20 mouse cellular contexts compared by ENCODE assay signal in the genomic region with DNA sequence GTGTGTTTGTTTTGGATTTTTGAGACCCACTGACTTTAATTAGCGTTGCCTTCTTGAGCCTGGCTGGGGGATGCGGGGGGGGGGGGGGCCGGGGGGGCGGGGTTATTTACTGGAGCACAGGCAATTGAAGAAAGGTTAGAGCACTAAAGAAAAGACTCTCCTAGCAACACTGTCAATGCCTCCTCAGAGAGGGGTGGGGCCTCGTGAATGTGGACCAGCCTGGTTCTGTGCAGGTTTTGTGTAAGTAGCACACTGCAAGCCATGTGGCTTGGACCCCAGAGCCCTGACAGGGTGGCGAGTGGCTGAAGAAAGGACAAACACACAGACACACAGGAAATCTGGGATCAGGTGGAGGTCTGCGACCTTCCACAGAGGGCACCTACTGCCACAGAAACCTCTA.
A peak's percentile ranks its signal among the peaks of the same experiment; 100 is the strongest.
DNase-seq lines count a peak whose midpoint lies in the region; ATAC-seq lines count a peak whose summit lies in the region.
"Had no signal": no experiment of that assay in that cellular context is flagged by ENCODE, and none has a peak within 500 bp of the region (broad histone marks: within the 10 kb centered on the region; RNA-seq: fewer than 3 reads in every experiment).

No protein-coding gene starts in this region.

- H3K27me3 ChIP-seq in heart, embryonic 12.5 days (replicated peaks) = no peaks in the 10 kb centered on the region
- 0 out of 2 replicates have a peak, but pooled peaks cover 6% of the 10 kb centered on the region for H3K27me3 ChIP-seq in midbrain, embryonic 12.5 days
- H3K27me3 ChIP-seq in midbrain, embryonic 15.5 days (replicated peaks) = no peaks in the 10 kb centered on the region
- H3K27me3 ChIP-seq: heart, embryonic 15.5 days had no signal

- no peak overlapping the region for H3K4me2 ChIP-seq in heart, embryonic 12.5 days
- H3K4me2 ChIP-seq in midbrain, embryonic 12.5 days (replicated peaks) = no peak overlapping the region
- no peak overlapping the region for H3K4me2 ChIP-seq in midbrain, embryonic 15.5 days
- H3K4me2 ChIP-seq: heart, embryonic 15.5 days had no signal

- no peaks in the 10 kb centered on the region for H3K36me3 ChIP-seq in heart, embryonic 12.5 days
- H3K36me3 ChIP-seq in midbrain, embryonic 12.5 days = no peaks in the 10 kb centered on the region
- no peaks in the 10 kb centered on the region for H3K36me3 ChIP-seq in midbrain, embryonic 15.5 days (replicated peaks)
- H3K36me3 ChIP-seq: G1E; heart, embryonic 15.5 days had no signal

- no peak for ATAC-seq in heart, embryonic 12.5 days (ENCODE audit: insufficient number of reproducible peaks, low FRiP score)
- ATAC-seq in midbrain, embryonic 12.5 days (ENCODE audit: low FRiP score, low read depth) = peak; percentile 63
- no peak for ATAC-seq in midbrain, embryonic 15.5 days (replicated peaks)
- ATAC-seq: CD4-positive, CD25-positive, alpha-beta regulatory T cell, adult 4 months; liver, postnatal 0 days had no signal

- H3K9me3 ChIP-seq in heart, embryonic 12.5 days (replicated peaks) = no peaks in the 10 kb centered on the region
- no peaks in the 10 kb centered on the region for H3K9me3 ChIP-seq in midbrain, embryonic 12.5 days
- H3K9me3 ChIP-seq in midbrain, embryonic 15.5 days = no peaks in the 10 kb centered on the region
- H3K9me3 ChIP-seq: G1E; heart, embryonic 15.5 days had no signal

- no peak overlapping the region for H3K4me3 ChIP-seq in heart, embryonic 12.5 days
- H3K4me3 ChIP-seq in midbrain, embryonic 12.5 days = no peak overlapping the region
- H3K4me3 ChIP-seq in midbrain, embryonic 15.5 days = no peak overlapping the region
- H3K4me3 ChIP-seq: heart, embryonic 15.5 days; megakaryocyte, embryonic 14.5 days had no signal

- WGBS in heart, embryonic 12.5 days = 48% methylated on average over 7 of the region's 7 CpGs
- 18% methylated on average over 7 of the region's 7 CpGs for WGBS in midbrain, embryonic 12.5 days
- 18% methylated on average over 7 of the region's 7 CpGs for WGBS in midbrain, embryonic 15.5 days

- H3K27ac ChIP-seq in heart, embryonic 12.5 days (ENCODE audit: poor library complexity, severe bottlenecking) = 0 out of 2 replicates have a peak overlapping the region, but pooled peaks have one; percentile 17
- H3K27ac ChIP-seq in midbrain, embryonic 12.5 days (replicated peaks) = 0 out of 2 replicates have a peak overlapping the region, but pooled peaks have one; percentile 1
- no peak overlapping the region for H3K27ac ChIP-seq in midbrain, embryonic 15.5 days
- H3K27ac ChIP-seq: heart, embryonic 15.5 days; stomach, postnatal 0 days had no signal

- peaks cover 32% of the 10 kb centered on the region for H3K4me1 ChIP-seq in heart, embryonic 12.5 days (replicated peaks)
- H3K4me1 ChIP-seq in midbrain, embryonic 12.5 days = peaks cover 24% of the 10 kb centered on the region
- H3K4me1 ChIP-seq in midbrain, embryonic 15.5 days = peaks cover 14% of the 10 kb centered on the region

- peak; percentile 21 for DNase-seq in embryo, embryonic 10 days (ENCODE audit: low spot score)
- no peak for DNase-seq in embryo, embryonic 9.5 days (ENCODE audit: extremely low spot score)
- no peak for DNase-seq in heart, postnatal 4 days
- no peak for DNase-seq in layer of hippocampus, adult 9-11 months
- DNase-seq in thymus, postnatal 36 days = no peak
- DNase-seq: cerebellum, adult 9-11 months; gastrocnemius, postnatal 14 days; kidney, adult 8-10 months; kidney, postnatal 36 days; liver; liver, postnatal 0 days; lung, postnatal 14 days had no signal

- H3K9ac ChIP-seq in heart, embryonic 12.5 days = no peak overlapping the region
- H3K9ac ChIP-seq in midbrain, embryonic 12.5 days (replicated peaks) = no peak overlapping the region
- H3K9ac ChIP-seq in midbrain, embryonic 15.5 days = no peak overlapping the region
- H3K9ac ChIP-seq: heart, embryonic 15.5 days; liver, postnatal 0 days had no signal
